Mouse (Mus musculus): Measurements from ENCODE around the gene Vmn1r217.

DNA sequence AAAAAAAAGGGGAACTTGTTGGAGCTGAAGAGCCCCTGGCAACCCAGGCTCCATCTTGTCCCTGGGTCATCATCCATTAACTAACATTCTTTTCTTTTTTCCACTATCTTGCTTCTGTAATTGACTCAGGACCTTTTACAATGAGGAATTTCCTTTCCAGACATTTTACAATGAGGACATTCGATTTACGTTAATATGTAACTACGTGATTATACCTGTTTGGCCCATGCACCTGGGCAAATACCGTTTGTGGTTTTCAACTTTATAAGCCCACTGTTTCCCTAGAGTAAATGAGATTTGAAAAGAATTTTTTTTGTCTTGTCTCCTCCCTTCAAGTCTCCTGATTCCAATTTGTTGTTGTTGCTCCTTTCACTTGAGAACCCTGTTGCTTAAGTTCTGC is 23.6 kb downstream of the Vmn1r217 start:
- no peak for TF ChIP-seq CTCF (IDR thresholded peaks at IDR 0.05; ENCODE audit: low read depth, low read length)
- no peak for TF ChIP-seq POLR2A (IDR thresholded peaks at IDR 0.05; ENCODE audit: extremely low read depth, insufficient read depth, low read length)
